19 mouse cellular contexts compared by ENCODE assay signal in genomic region chr4:140859291-140859690, GRCm38 (mm10). TPM values are rescaled to one million over a fixed set of nuclear protein-coding genes. Genes with fewer than 3 reads are reported as not detected.
A peak's percentile ranks its signal among the peaks of the same experiment; 100 is the strongest.
DNase-seq lines count a peak whose midpoint lies in the region; ATAC-seq and TF ChIP-seq lines count a peak whose summit lies in the region.
"Had no signal": no experiment of that assay in that cellular context is flagged by ENCODE, and none has a peak within 500 bp of the region (broad histone marks: within the 10 kb centered on the region; RNA-seq: fewer than 3 reads in every experiment).

No protein-coding gene starts in this region.

- H3K36me3 ChIP-seq in erythroblast, embryonic 14.5 days (ENCODE audit: control insufficient read depth), result peaks cover 10% of the 10 kb centered on the region
- H3K36me3 ChIP-seq in MEL (ENCODE audit: control insufficient read depth in 1 of 2, insufficient read depth in 2 of 2, low read length in 2 of 2), result peaks cover 0 to 17% of the 10 kb centered on the region in 2 experiments; a peak in 2 of 4 replicates
- H3K36me3 ChIP-seq in liver, embryonic 12.5 days, result no peaks in the 10 kb centered on the region
- H3K36me3 ChIP-seq: forebrain, embryonic 12.5 days; heart, embryonic 15.5 days; midbrain, embryonic 15.5 days had no signal

- no peak for TF ChIP-seq POLR2A in MEL (IDR thresholded peaks at IDR 0.05; ENCODE audit: control insufficient read depth in 1 of 2, insufficient read depth in 1 of 2, low read depth in 1 of 2, low read length in 2 of 2, poor library complexity in 1 of 2)

- TF ChIP-seq RAD21 in MEL (IDR thresholded peaks at IDR 0.05; ENCODE audit: low read depth, low read length), result no peak

- intact Hi-C loops in gastrocnemius, adult 2 months (cut with DNase I), result no loop called here

- peak overlapping the region; percentile 6 for H3K4me3 ChIP-seq in erythroblast, embryonic 14.5 days (replicated peaks)
- H3K4me3 ChIP-seq in MEL (ENCODE audit: control insufficient read depth in 1 of 2, insufficient read depth in 1 of 2, low read depth in 2 of 2, low read length in 2 of 2), result no peak overlapping the region
- no peak overlapping the region for H3K4me3 ChIP-seq in liver, embryonic 12.5 days
- no peak overlapping the region for H3K4me3 ChIP-seq in gastrocnemius, adult 2 months
- H3K4me3 ChIP-seq: forebrain, embryonic 12.5 days; heart, embryonic 15.5 days; midbrain, embryonic 15.5 days had no signal

- ATAC-seq in erythroblast, adult 5-6 weeks (replicated peaks; ENCODE audit: low FRiP score, poor library complexity, severe bottlenecking), result no peak
- ATAC-seq in liver, embryonic 12.5 days, result peak; percentile 18; the same call in 1 of the 2 replicates
- ATAC-seq in neutrophil, adult 5-6 weeks (ENCODE audit: extremely low read depth, insufficient number of reproducible peaks, low FRiP score, poor library complexity, severe bottlenecking), result peak; percentile 47; the same call in 1 of the 2 replicates
- ATAC-seq: midbrain, embryonic 15.5 days had no signal

- peaks cover 94% of the 10 kb centered on the region for H3K4me1 ChIP-seq in erythroblast, embryonic 14.5 days (ENCODE audit: control insufficient read depth)
- peaks cover 4 to 51% of the 10 kb centered on the region in 2 experiments for H3K4me1 ChIP-seq in MEL (ENCODE audit: control insufficient read depth in 1 of 2, insufficient read depth in 2 of 2, low read length in 2 of 2)
- H3K4me1 ChIP-seq in liver, embryonic 12.5 days, result peaks cover 86% of the 10 kb centered on the region
- H3K4me1 ChIP-seq: forebrain, embryonic 12.5 days; midbrain, embryonic 15.5 days had no signal

- peaks cover 3% of the 10 kb centered on the region for H3K9me3 ChIP-seq in erythroblast, embryonic 14.5 days (ENCODE audit: control insufficient read depth, low read length)
- no peaks in the 10 kb centered on the region for H3K9me3 ChIP-seq in MEL (replicated peaks; ENCODE audit: insufficient read depth, low read length)
- no peaks in the 10 kb centered on the region for H3K9me3 ChIP-seq in liver, embryonic 12.5 days (replicated peaks)
- H3K9me3 ChIP-seq: forebrain, embryonic 12.5 days; heart, embryonic 15.5 days; midbrain, embryonic 15.5 days had no signal

- peak overlapping the region; percentile 71 for H3K4me2 ChIP-seq in liver, embryonic 12.5 days
- H3K4me2 ChIP-seq: forebrain, embryonic 12.5 days; heart, embryonic 15.5 days; lung, embryonic 14.5 days; midbrain, embryonic 15.5 days had no signal

- no peak overlapping the region for H3K9ac ChIP-seq in MEL (ENCODE audit: control insufficient read depth, low read depth, low read length, poor library complexity, severe bottlenecking)
- peak overlapping the region; percentile 50 for H3K9ac ChIP-seq in liver, embryonic 12.5 days
- H3K9ac ChIP-seq: forebrain, embryonic 12.5 days; heart, embryonic 15.5 days; lung, embryonic 14.5 days; midbrain, embryonic 15.5 days had no signal

- peaks cover 2% of the 10 kb centered on the region for H3K27me3 ChIP-seq in erythroblast, embryonic 14.5 days (ENCODE audit: control insufficient read depth)
- H3K27me3 ChIP-seq in MEL (ENCODE audit: control insufficient read depth in 1 of 2, insufficient read depth in 2 of 2, low read length in 2 of 2), result no peaks in the 10 kb centered on the region
- peaks cover 25% of the 10 kb centered on the region for H3K27me3 ChIP-seq in liver, embryonic 12.5 days (replicated peaks)
- H3K27me3 ChIP-seq: forebrain, embryonic 12.5 days; midbrain, embryonic 15.5 days had no signal

- 60% methylated on average over 11 of the region's 11 CpGs for WGBS in liver, embryonic 12.5 days (ENCODE audit: insufficient replicate concordance)

- no peak for TF ChIP-seq EP300 in MEL (IDR thresholded peaks at IDR 0.05; ENCODE audit: low read depth in 1 of 2, low read length in 2 of 2)

- no peaks in the 10 kb centered on the region for H3K79me2 ChIP-seq in MEL (ENCODE audit: control insufficient read depth, insufficient read depth, low read length, poor library complexity)

- peak; percentile 38 for DNase-seq in MEL (ENCODE audit: low read depth, low spot score)
- no peak for DNase-seq in kidney, adult 18-20 months
- no peak for DNase-seq in retina, postnatal 1 day
- DNase-seq in gastrocnemius, adult 2 months, result no peak
- DNase-seq: cerebellum, adult 9-10 months; kidney, postnatal 14 days; lung, embryonic 14.5 days had no signal

- TF ChIP-seq CTCF in MEL (IDR thresholded peaks at IDR 0.05 in 2 of 3, conservative IDR thresholded peaks at IDR 0.05 in 1 of 3; ENCODE audit: control insufficient read depth in 1 of 3, insufficient read depth in 1 of 3, low read depth in 2 of 3, low read length in 3 of 3, poor library complexity in 1 of 3, severe bottlenecking in 1 of 3), result no peak
- no peak for TF ChIP-seq CTCF in gastrocnemius, adult 2 months (IDR thresholded peaks at IDR 0.05)

- H3K27ac ChIP-seq in MEL (ENCODE audit: control insufficient read depth, low read depth, low read length), result no peak overlapping the region
- peak overlapping the region; percentile 93 for H3K27ac ChIP-seq in liver, embryonic 12.5 days
- H3K27ac ChIP-seq in gastrocnemius, adult 2 months, result no peak overlapping the region
- H3K27ac ChIP-seq: forebrain, embryonic 12.5 days; heart, embryonic 15.5 days; macrophage; midbrain, embryonic 15.5 days had no signal

TF ChIP-seq in MEL, 35 proteins besides CTCF, POLR2A, EP300 and RAD21:
- no peak for TF ChIP-seq MAFK (IDR thresholded peaks at IDR 0.05; ENCODE audit: borderline replicate concordance, low read depth, low read length)

RNA-seq across cellular contexts. Expression of gene Padi1, which starts 13.7 kb away (rescaled TPM):
- polyA plus RNA-seq in erythroblast, embryonic 14.5 days (2012), result 0.01 TPM in 1 of 2 replicates, not detected in the other
- total RNA-seq in erythroblast, adult 5-6 weeks (2015; ENCODE audit: low replicate concordance), result not detected in 2 replicates
- total RNA-seq in erythroblast, adult 5-6 weeks (2017; ENCODE audit: low replicate concordance), result not detected in 2 replicates
- 0.26 and 0.31 TPM in 2 replicates for total RNA-seq in MEL (2012; rRNA removed)
- under 1 TPM in 1 of 2 experiments, not detected in 1; 0.40 TPM for polyA plus RNA-seq in MEL (2012; ENCODE audit: insufficient read depth in 1 of 2, insufficient read length in 2 of 2, low read depth in 1 of 2, low replicate concordance in 2 of 2, missing spikeins in 1 of 2)
- 0.10 TPM in 1 of 2 replicates, not detected in the other for polyA plus RNA-seq in liver, embryonic 12.5 days (2016; fragmentation: Nextera tagmentation; extraction: Ambion mirVana)
- 0.49 and 0.81 TPM in 2 replicates for total RNA-seq in neutrophil, adult 5-6 weeks (2017)
- total RNA-seq in gastrocnemius, adult 2 months (2021), result under 1 TPM in 1 of 2 experiments, not detected in 1; 0.22 TPM
- total RNA-seq: adrenal gland, postnatal 4 days; left cerebral cortex, adult 18-20 months had no signal
- polyA plus RNA-seq: macrophage had no signal

RNA-seq across cellular contexts. Expression of gene Padi2, which starts 46.9 kb away (rescaled TPM):
- polyA plus RNA-seq in erythroblast, embryonic 14.5 days (2012), result 2.4 and 2.6 TPM in 2 replicates
- 5.4 and 7.1 TPM in 2 replicates for total RNA-seq in erythroblast, adult 5-6 weeks (2015; ENCODE audit: low replicate concordance)
- total RNA-seq in erythroblast, adult 5-6 weeks (2017; ENCODE audit: low replicate concordance), result 5.0 and 5.1 TPM in 2 replicates
- total RNA-seq in MEL (2012; rRNA removed), result 0.07 and 0.27 TPM in 2 replicates
- under 1 TPM in 1 of 2 experiments, not detected in 1; 0.07 TPM for polyA plus RNA-seq in MEL (2012; ENCODE audit: insufficient read depth in 1 of 2, insufficient read length in 2 of 2, low read depth in 1 of 2, low replicate concordance in 2 of 2, missing spikeins in 1 of 2)
- 2.5 and 3.7 TPM in 2 replicates for polyA plus RNA-seq in liver, embryonic 12.5 days (2016; fragmentation: Nextera tagmentation; extraction: Ambion mirVana)
- total RNA-seq in neutrophil, adult 5-6 weeks (2017), result 8.4 and 9.3 TPM in 2 replicates
- total RNA-seq in gastrocnemius, adult 2 months (2021), result 100 to 1,000 TPM in 1 of 2 experiments, 10 to 100 TPM in 1; 77.0 to 273 TPM

RNA-seq across cellular contexts. Expression of gene Padi3, which starts 48.8 kb away (rescaled TPM):
- 0.02 TPM in 1 of 2 replicates, not detected in the other for polyA plus RNA-seq in erythroblast, embryonic 14.5 days (2012)
- total RNA-seq in erythroblast, adult 5-6 weeks (2015; ENCODE audit: low replicate concordance), result not detected in 2 replicates
- not detected in 2 replicates for total RNA-seq in erythroblast, adult 5-6 weeks (2017; ENCODE audit: low replicate concordance)
- total RNA-seq in MEL (2012; rRNA removed), result 75.9 and 106 TPM in 2 replicates
- polyA plus RNA-seq in MEL (2012; ENCODE audit: insufficient read depth in 1 of 2, insufficient read length in 2 of 2, low read depth in 1 of 2, low replicate concordance in 2 of 2, missing spikeins in 1 of 2), result 10 to 100 TPM in 1 of 2 experiments, not detected in 1; 73.1 TPM
- polyA plus RNA-seq in liver, embryonic 12.5 days (2016; fragmentation: Nextera tagmentation; extraction: Ambion mirVana), result 0.37 and 0.47 TPM in 2 replicates
- total RNA-seq in neutrophil, adult 5-6 weeks (2017), result not detected in 2 replicates
- 1 to 10 TPM; 1.1 to 6.9 TPM for total RNA-seq in gastrocnemius, adult 2 months (2021)
- total RNA-seq: adrenal gland, postnatal 4 days; layer of hippocampus, adult 8-10 months; left cerebral cortex, adult 18-20 months had no signal
- polyA plus RNA-seq: forebrain, embryonic 12.5 days; hindbrain, embryonic 11.5 days; midbrain, embryonic 15.5 days had no signal
